19 mouse cellular contexts compared by ENCODE assay signal in the genomic region with DNA sequence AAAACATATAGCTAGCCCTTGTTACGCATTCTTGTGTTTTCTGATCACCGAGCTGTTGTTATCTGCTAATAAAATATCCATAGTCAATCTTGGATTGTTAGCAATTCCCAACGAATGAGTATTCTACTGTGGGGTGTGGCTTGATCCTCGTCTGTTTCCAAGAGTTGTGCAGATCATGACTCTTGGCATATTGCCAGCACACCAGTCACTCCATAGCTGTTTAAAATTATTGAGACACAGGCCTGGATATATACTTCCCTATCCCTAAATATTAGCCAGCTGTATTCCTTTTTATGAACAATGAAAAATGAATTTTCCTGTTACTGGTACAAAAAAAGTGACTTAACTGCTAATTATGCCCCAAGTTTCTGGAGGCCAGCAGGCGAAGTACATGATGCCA.
DNase-seq lines count a peak whose midpoint lies in the region; ATAC-seq and TF ChIP-seq lines count a peak whose summit lies in the region.
"Had no signal": no experiment of that assay in that cellular context is flagged by ENCODE, and none has a peak within 500 bp of the region (broad histone marks: within the 10 kb centered on the region; RNA-seq: fewer than 3 reads in every experiment).

No protein-coding gene starts in this region.

- ATAC-seq in embryonic facial prominence, embryonic 14.5 days (ENCODE audit: low read depth) = no peak
- no peak for ATAC-seq in lung, embryonic 14.5 days (ENCODE audit: insufficient read depth)
- ATAC-seq in limb, embryonic 14.5 days (ENCODE audit: low FRiP score, low read depth) = peak; percentile 55; the same call in 1 of the 2 replicates
- ATAC-seq: activated CD4-positive, CD25-positive, alpha-beta regulatory T cell, adult 4 months; forebrain, embryonic 13.5 days; forebrain, embryonic 15.5 days; forebrain, postnatal 0 days; Patski had no signal

- H3K9ac ChIP-seq in embryonic facial prominence, embryonic 14.5 days (ENCODE audit: low read depth, low read length) = no peak overlapping the region
- H3K9ac ChIP-seq in lung, embryonic 14.5 days = no peak overlapping the region
- H3K9ac ChIP-seq in limb, embryonic 14.5 days (ENCODE audit: low read depth, low read length, severe bottlenecking) = no peak overlapping the region
- H3K9ac ChIP-seq: embryonic facial prominence, embryonic 13.5 days; forebrain, embryonic 13.5 days; forebrain, embryonic 15.5 days; forebrain, postnatal 0 days had no signal

- TF ChIP-seq CTCF in lung, embryonic 14.5 days (IDR thresholded peaks at IDR 0.05; ENCODE audit: low read depth) = no peak
- TF ChIP-seq CTCF in lung, adult 2 months (IDR thresholded peaks at IDR 0.05; ENCODE audit: insufficient read depth, low read length) = no peak

- no peaks in the 10 kb centered on the region for H3K4me1 ChIP-seq in embryonic facial prominence, embryonic 14.5 days (ENCODE audit: control insufficient read depth, insufficient read depth, low read length)
- no peaks in the 10 kb centered on the region for H3K4me1 ChIP-seq in embryonic facial prominence, embryonic 10.5 days
- H3K4me1 ChIP-seq in lung, embryonic 14.5 days (ENCODE audit: insufficient read depth) = no peaks in the 10 kb centered on the region
- no peaks in the 10 kb centered on the region for H3K4me1 ChIP-seq in lung, adult 2 months (ENCODE audit: control insufficient read depth, insufficient read depth, low read length)
- H3K4me1 ChIP-seq in limb, embryonic 14.5 days (ENCODE audit: control insufficient read depth, insufficient read depth, low read length) = no peaks in the 10 kb centered on the region
- H3K4me1 ChIP-seq: embryonic facial prominence, embryonic 13.5 days; forebrain, embryonic 13.5 days; forebrain, embryonic 15.5 days had no signal

- no peak for TF ChIP-seq POLR2A in lung, adult 2 months (IDR thresholded peaks at IDR 0.05; ENCODE audit: borderline replicate concordance, extremely low read depth, low read depth, low read length)
- TF ChIP-seq POLR2A in limb, embryonic 14.5 days (IDR thresholded peaks at IDR 0.05; ENCODE audit: borderline replicate concordance, extremely low read depth, insufficient read depth, insufficient read length) = no peak

- DNase-seq in embryonic facial prominence, embryonic 14.5 days (ENCODE audit: low spot score) = peak; percentile 14
- DNase-seq in embryonic facial prominence, embryonic 10.5 days (ENCODE audit: low spot score) = no peak
- peak; percentile 46 for DNase-seq in lung, embryonic 14.5 days
- DNase-seq in lung, adult 2 months = no peak
- peak; percentile 57 for DNase-seq in limb, embryonic 14.5 days (ENCODE audit: low spot score)
- DNase-seq in gastrocnemius, adult 8-10 months (ENCODE audit: low spot score in 2 of 2) = no peak
- DNase-seq: adrenal gland, adult 8-10 months; adrenal gland, postnatal 14 days; adrenal gland, postnatal 36 days; cerebellum, adult 11-12 months; cerebellum, adult 2 months; cerebellum, adult 9-10 months; cerebellum, postnatal 14 days; forebrain, postnatal 0 days had no signal

- H3K9me3 ChIP-seq in embryonic facial prominence, embryonic 14.5 days (ENCODE audit: control insufficient read depth, low read length) = no peaks in the 10 kb centered on the region
- no peaks in the 10 kb centered on the region for H3K9me3 ChIP-seq in embryonic facial prominence, embryonic 10.5 days
- no peaks in the 10 kb centered on the region for H3K9me3 ChIP-seq in lung, embryonic 14.5 days (ENCODE audit: low read depth, low read length)
- no peaks in the 10 kb centered on the region for H3K9me3 ChIP-seq in limb, embryonic 14.5 days (ENCODE audit: control insufficient read depth, low read length)
- H3K9me3 ChIP-seq: embryonic facial prominence, embryonic 13.5 days; forebrain, embryonic 13.5 days; forebrain, embryonic 15.5 days had no signal

- H3K27ac ChIP-seq in embryonic facial prominence, embryonic 14.5 days (replicated peaks; ENCODE audit: low read depth, low read length) = no peak overlapping the region
- no peak overlapping the region for H3K27ac ChIP-seq in embryonic facial prominence, embryonic 10.5 days (replicated peaks)
- no peak overlapping the region for H3K27ac ChIP-seq in lung, embryonic 14.5 days (ENCODE audit: low read depth)
- H3K27ac ChIP-seq in limb, embryonic 14.5 days (replicated peaks; ENCODE audit: low read depth, low read length) = no peak overlapping the region
- H3K27ac ChIP-seq: embryonic facial prominence, embryonic 13.5 days; forebrain, embryonic 13.5 days; forebrain, embryonic 15.5 days had no signal

- H3K4me2 ChIP-seq in embryonic facial prominence, embryonic 14.5 days (ENCODE audit: low read depth, low read length) = no peak overlapping the region
- H3K4me2 ChIP-seq in lung, embryonic 14.5 days = no peak overlapping the region
- no peak overlapping the region for H3K4me2 ChIP-seq in limb, embryonic 14.5 days (replicated peaks; ENCODE audit: low read depth, low read length, severe bottlenecking)
- H3K4me2 ChIP-seq: embryonic facial prominence, embryonic 13.5 days; forebrain, embryonic 13.5 days; forebrain, embryonic 15.5 days had no signal

- H3K4me3 ChIP-seq in embryonic facial prominence, embryonic 14.5 days (ENCODE audit: low read depth, low read length) = no peak overlapping the region
- no peak overlapping the region for H3K4me3 ChIP-seq in embryonic facial prominence, embryonic 10.5 days
- H3K4me3 ChIP-seq in lung, embryonic 14.5 days (ENCODE audit: low read depth, low read length) = no peak overlapping the region
- no peak overlapping the region for H3K4me3 ChIP-seq in lung, adult 2 months (replicated peaks; ENCODE audit: extremely low read depth, low read depth, low read length)
- no peak overlapping the region for H3K4me3 ChIP-seq in limb, embryonic 14.5 days (replicated peaks; ENCODE audit: low read length)
- H3K4me3 ChIP-seq: embryonic facial prominence, embryonic 13.5 days; forebrain, embryonic 13.5 days; forebrain, embryonic 15.5 days had no signal

- no peaks in the 10 kb centered on the region for H3K36me3 ChIP-seq in embryonic facial prominence, embryonic 14.5 days (ENCODE audit: control insufficient read depth, insufficient read depth, low read length)
- no peaks in the 10 kb centered on the region for H3K36me3 ChIP-seq in embryonic facial prominence, embryonic 10.5 days (replicated peaks)
- H3K36me3 ChIP-seq in lung, embryonic 14.5 days (ENCODE audit: insufficient read depth) = no peaks in the 10 kb centered on the region
- H3K36me3 ChIP-seq in limb, embryonic 14.5 days (ENCODE audit: control insufficient read depth, insufficient read depth, low read length) = no peaks in the 10 kb centered on the region
- H3K36me3 ChIP-seq: embryonic facial prominence, embryonic 13.5 days; forebrain, embryonic 15.5 days had no signal

- 60% methylated on average over 5 of the region's 5 CpGs for WGBS in embryonic facial prominence, embryonic 14.5 days
- 81% methylated on average over 5 of the region's 5 CpGs for WGBS in embryonic facial prominence, embryonic 10.5 days
- WGBS in lung, embryonic 14.5 days = 50% methylated on average over 5 of the region's 5 CpGs
- 47% methylated on average over 5 of the region's 5 CpGs for WGBS in lung, adult 2 months
- 52% methylated on average over 5 of the region's 5 CpGs for WGBS in limb, embryonic 14.5 days

- H3K27me3 ChIP-seq in embryonic facial prominence, embryonic 14.5 days (replicated peaks; ENCODE audit: control insufficient read depth, insufficient read depth, low read length) = no peaks in the 10 kb centered on the region
- H3K27me3 ChIP-seq in embryonic facial prominence, embryonic 10.5 days (replicated peaks; ENCODE audit: low read depth, poor library complexity, severe bottlenecking) = no peaks in the 10 kb centered on the region
- H3K27me3 ChIP-seq in lung, embryonic 14.5 days (ENCODE audit: insufficient read depth, low read length) = no peaks in the 10 kb centered on the region
- no peaks in the 10 kb centered on the region for H3K27me3 ChIP-seq in limb, embryonic 14.5 days (ENCODE audit: control insufficient read depth, insufficient read depth, low read length)
- H3K27me3 ChIP-seq: embryonic facial prominence, embryonic 13.5 days; forebrain, embryonic 13.5 days; forebrain, embryonic 15.5 days; Patski had no signal

Comparison
In these comparisons a context has a peak if more than half of its experiments do, and no peak if none do; other contexts are left out.
1. DNase-seq: peak in embryonic facial prominence, embryonic 14.5 days (single experiment), lung, embryonic 14.5 days (single experiment) and limb, embryonic 14.5 days (single experiment); none in embryonic facial prominence, embryonic 10.5 days (single experiment), lung, adult 2 months (single experiment) and gastrocnemius, adult 8-10 months (0 of 2).